8 mouse cellular contexts compared by ENCODE assay signal in the genomic region with DNA sequence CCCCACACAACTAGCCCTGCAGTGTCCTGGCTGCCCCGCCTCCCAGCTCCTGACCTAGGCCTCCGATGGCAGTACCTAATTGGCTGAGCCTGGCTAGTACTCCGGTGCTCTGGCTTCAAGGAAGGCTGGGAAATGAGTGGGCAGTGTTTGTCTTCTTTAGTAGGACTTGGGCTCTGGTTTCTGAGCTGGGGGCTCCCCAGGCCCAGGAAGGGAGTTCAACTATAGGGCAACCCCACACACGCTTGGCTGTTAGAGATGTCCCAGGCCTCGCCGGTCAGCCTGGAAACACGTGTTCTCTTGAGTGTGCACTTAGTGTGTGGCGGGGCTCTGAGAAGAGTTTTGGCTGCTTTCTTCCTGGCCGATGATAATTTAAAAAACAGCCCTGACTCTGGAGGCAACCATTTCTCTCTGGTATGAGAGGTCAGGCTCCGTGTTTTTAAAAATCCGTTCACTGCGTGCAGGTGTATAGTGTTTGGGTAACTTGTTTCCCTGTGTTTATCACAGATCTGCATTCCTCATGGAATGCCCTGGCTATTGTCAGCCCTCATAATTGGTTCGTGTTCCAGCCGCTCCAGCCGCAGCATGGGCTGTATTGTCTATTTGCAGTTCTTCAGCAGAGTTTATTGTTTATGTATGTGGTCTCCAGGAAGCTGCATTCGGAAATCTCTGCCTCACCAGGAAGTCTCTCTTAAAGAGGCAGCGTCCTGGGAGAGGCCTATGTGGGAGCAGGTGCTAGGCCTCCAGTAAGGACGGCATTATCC.
DNase-seq lines count a peak whose midpoint lies in the region; ATAC-seq and TF ChIP-seq lines count a peak whose summit lies in the region.

No protein-coding gene starts in this region.

- DNase-seq in left cerebral cortex, adult 2 months (ENCODE audit: extremely low spot score in 1 of 2, low spot score in 2 of 2) = no peak
- no peak for DNase-seq in left cerebral cortex, postnatal 36 days (ENCODE audit: low spot score in 2 of 2)
- peak; percentile 86 for DNase-seq in induced T-regulatory cell, adult 2 months (ENCODE audit: low read depth)
- DNase-seq in skeletal muscle tissue, adult 2 months (ENCODE audit: low read depth, low spot score) = peak; percentile 39
- DNase-seq in natural killer cell, adult 2 months (ENCODE audit: low spot score in 2 of 2) = no peak
- no peak for DNase-seq in left cerebral cortex, adult 18-20 months (ENCODE audit: low spot score in 2 of 2)

- peak; percentile 46; the same call in 1 of the 2 replicates for ATAC-seq in embryonic facial prominence, embryonic 15.5 days (ENCODE audit: insufficient number of reproducible peaks, low FRiP score, low TSS enrichment, low read depth)
- ATAC-seq in liver, embryonic 16.5 days (ENCODE audit: low read depth) = peak; percentile 47

- intact Hi-C loops in left cerebral cortex, adult 2 months (cut with DNase I) = no loop called here
- intact Hi-C loops in left cerebral cortex, postnatal 36 days (cut with DNase I) = no loop called here

- 37% methylated on average over 18 of the region's 18 CpGs for WGBS in embryonic facial prominence, embryonic 15.5 days
- WGBS in liver, embryonic 16.5 days (ENCODE audit: insufficient replicate concordance) = 35% methylated on average over 18 of the region's 18 CpGs

- H3K27ac ChIP-seq in left cerebral cortex, adult 2 months = peak overlapping the region; percentile 18
- peak overlapping the region; percentile 63 for H3K27ac ChIP-seq in embryonic facial prominence, embryonic 15.5 days (replicated peaks)
- H3K27ac ChIP-seq in liver, embryonic 16.5 days (ENCODE audit: low read length) = no peak overlapping the region; the same call in 1 of the 2 replicates

- no peaks in the 10 kb centered on the region for H3K36me3 ChIP-seq in embryonic facial prominence, embryonic 15.5 days
- no peaks in the 10 kb centered on the region for H3K36me3 ChIP-seq in liver, embryonic 16.5 days (ENCODE audit: control insufficient read depth, insufficient read depth)

- TF ChIP-seq CTCF in left cerebral cortex, adult 2 months (IDR thresholded peaks at IDR 0.05) = no peak

- no peak overlapping the region for H3K4me2 ChIP-seq in embryonic facial prominence, embryonic 15.5 days (replicated peaks)
- no peak overlapping the region for H3K4me2 ChIP-seq in liver, embryonic 16.5 days (ENCODE audit: low read depth, low read length)

- no peak overlapping the region for H3K4me3 ChIP-seq in left cerebral cortex, adult 2 months
- no peak overlapping the region for H3K4me3 ChIP-seq in embryonic facial prominence, embryonic 15.5 days (replicated peaks)
- no peak overlapping the region for H3K4me3 ChIP-seq in liver, embryonic 16.5 days (ENCODE audit: low read depth, low read length)

- H3K9me3 ChIP-seq in embryonic facial prominence, embryonic 15.5 days (replicated peaks) = no peaks in the 10 kb centered on the region
- H3K9me3 ChIP-seq in liver, embryonic 16.5 days (replicated peaks; ENCODE audit: control insufficient read depth, low read length) = no peaks in the 10 kb centered on the region

- H3K9ac ChIP-seq in embryonic facial prominence, embryonic 15.5 days = no peak overlapping the region
- H3K9ac ChIP-seq in liver, embryonic 16.5 days (ENCODE audit: low read depth, low read length) = no peak overlapping the region

- peaks cover 22% of the 10 kb centered on the region for H3K4me1 ChIP-seq in embryonic facial prominence, embryonic 15.5 days
- H3K4me1 ChIP-seq in liver, embryonic 16.5 days (ENCODE audit: control insufficient read depth, low read depth, low read length) = peaks cover 2% of the 10 kb centered on the region; the same call in 1 of the 2 replicates

- H3K27me3 ChIP-seq in embryonic facial prominence, embryonic 15.5 days = no peaks in the 10 kb centered on the region
- no peaks in the 10 kb centered on the region for H3K27me3 ChIP-seq in liver, embryonic 16.5 days (ENCODE audit: control insufficient read depth, insufficient read depth, low read depth, low read length)

Comparison
In these comparisons a context has a peak if more than half of its experiments do, and no peak if none do; other contexts are left out.
1. DNase-seq: peak in induced T-regulatory cell, adult 2 months (single experiment) and skeletal muscle tissue, adult 2 months (single experiment); none in left cerebral cortex, adult 2 months (0 of 2), left cerebral cortex, postnatal 36 days (0 of 2), natural killer cell, adult 2 months (0 of 2) and left cerebral cortex, adult 18-20 months (0 of 2).